Mouse (Mus musculus) megakaryocyte, embryonic 14.5 days (primary cell): Measurements from ENCODE around the gene Ilkap.

ENCODE experiments used
- FLI1 ChIP-seq: IDR thresholded peaks from 2 replicates; pipeline ENCODE4 v1.6.1; 2012; ENCODE audit warnings: low read length, inconsistent platforms, mixed read lengths
- GATA1 ChIP-seq: IDR thresholded peaks from 3 replicates; pipeline ENCODE4 v1.6.1; 2012; ENCODE audit warnings: mixed read lengths, low read length, inconsistent platforms, borderline replicate concordance

GRCm38 (mm10) chr1:91428614-91429013, 30.0 kb upstream of the Ilkap start:
- TF ChIP-seq GATA1 = no peak
- no peak for TF ChIP-seq FLI1
